Mouse (Mus musculus) layer of hippocampus, adult 18-20 months (tissue): ENCODE results near the gene Klrb1. TPM values are rescaled to one million over a fixed set of nuclear protein-coding genes. Genes with fewer than 3 reads are reported as not detected.
A peak's percentile ranks its signal among the peaks of the same experiment; 100 is the strongest.
"Not testable (repeated sequence)": the region's sequence is repeated elsewhere in the genome, so short reads cannot be mapped to it uniquely, and the experiment has no call there.

Source experiments
- DNase-seq, 2 experiments: peaks; one replicate each; pipeline ENCODE4 v3.0.0; 2022; ENCODE audit warnings: low spot score in 2 of 2
- long read RNA-seq: library from polyadenylated mRNA; stranded (forward); transcript quantifications from one replicate; pipeline ENCODE4 v2.0.0, GENCODE M21; 2021
- total RNA-seq, 2 experiments: library from RNA; stranded (reverse); gene quantifications; 2 replicates each; pipeline ENCODE4 v1.2.3; 2021

Klrb1 gene
- not detected for total RNA-seq
- long read RNA-seq, result 0 reads

DNA sequence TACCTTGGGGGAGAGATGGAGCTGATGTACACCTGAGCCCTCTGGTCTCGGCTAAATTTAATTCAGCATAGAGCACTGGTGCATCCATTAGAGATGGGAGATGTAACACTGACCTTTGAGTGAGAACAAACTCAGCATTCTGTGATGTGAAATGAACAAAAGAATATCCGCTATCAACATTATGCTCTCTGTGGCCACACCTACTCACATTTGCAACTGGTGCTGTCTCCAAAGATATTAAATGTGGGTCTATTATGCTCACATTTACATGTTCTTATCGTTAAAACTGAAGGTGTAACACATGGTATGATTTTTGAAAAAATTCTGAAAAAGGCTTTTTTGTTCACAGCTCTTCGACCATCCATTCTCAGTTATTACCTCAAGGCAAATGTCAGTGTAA, at the start of gene Klrb1:
Gene Klrb1 (minus strand): TSS at position 101 of the 400 bp plus-strand sequence.
- DNase-seq, result peak in 1 of 2 experiments; percentile 33

DNA sequence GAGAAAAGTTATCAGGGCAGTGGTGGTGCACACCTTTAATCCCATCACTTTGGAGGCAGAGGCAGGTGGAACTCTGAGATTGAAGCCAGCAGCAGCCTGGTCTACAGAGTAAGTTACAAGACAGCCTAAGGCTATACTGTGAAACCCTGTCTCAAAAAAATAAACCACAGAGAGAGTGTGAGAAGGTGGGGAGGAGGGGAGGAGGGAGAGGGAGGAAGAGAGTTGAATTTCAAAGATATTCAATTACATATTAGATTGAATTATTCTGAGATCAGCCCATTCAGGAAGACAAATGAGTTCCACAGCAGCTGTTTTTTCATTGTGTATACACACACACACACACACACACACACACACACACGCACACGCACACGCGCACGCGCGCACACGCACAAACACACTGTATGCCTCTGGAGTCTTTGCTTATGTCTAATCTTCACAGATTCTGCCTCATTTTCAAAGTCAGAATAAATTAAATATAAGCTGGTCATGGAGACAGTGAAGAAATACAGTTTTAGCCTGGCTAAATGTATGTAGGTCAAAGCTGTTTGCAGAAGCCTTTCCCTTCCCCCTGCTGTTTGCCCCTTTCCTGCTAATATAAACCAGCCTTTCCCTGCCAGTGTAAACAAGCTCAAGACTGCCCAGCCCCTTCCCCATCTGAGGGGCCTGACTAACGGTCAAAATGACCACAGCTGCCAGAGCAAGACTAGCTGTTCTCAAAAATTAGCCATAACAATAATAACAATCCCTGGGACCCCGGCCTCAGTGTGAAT, 46.8 kb upstream of the Klrb1 start:
- no peak for DNase-seq

DNA sequence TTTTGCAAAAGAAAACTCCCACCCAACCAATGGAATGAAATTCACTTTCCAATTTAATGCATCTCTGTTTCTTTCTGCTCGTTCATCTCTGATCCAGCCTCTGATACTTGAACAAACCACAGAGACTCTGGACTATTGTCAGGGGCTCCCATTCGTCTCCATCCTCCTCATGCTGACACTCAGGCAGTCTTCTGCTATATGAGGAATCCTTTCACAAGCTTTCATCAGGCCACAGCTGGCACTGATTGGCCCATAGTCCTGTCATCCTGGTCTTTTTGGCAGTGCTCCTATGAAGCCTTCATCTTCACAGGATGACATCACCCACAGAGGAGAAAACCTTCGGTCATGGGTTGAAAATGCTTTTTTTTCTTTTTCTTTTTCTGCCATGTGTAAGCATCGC, 45.2 kb upstream of the Klrb1 start:
- DNase-seq, result no peak

DNA sequence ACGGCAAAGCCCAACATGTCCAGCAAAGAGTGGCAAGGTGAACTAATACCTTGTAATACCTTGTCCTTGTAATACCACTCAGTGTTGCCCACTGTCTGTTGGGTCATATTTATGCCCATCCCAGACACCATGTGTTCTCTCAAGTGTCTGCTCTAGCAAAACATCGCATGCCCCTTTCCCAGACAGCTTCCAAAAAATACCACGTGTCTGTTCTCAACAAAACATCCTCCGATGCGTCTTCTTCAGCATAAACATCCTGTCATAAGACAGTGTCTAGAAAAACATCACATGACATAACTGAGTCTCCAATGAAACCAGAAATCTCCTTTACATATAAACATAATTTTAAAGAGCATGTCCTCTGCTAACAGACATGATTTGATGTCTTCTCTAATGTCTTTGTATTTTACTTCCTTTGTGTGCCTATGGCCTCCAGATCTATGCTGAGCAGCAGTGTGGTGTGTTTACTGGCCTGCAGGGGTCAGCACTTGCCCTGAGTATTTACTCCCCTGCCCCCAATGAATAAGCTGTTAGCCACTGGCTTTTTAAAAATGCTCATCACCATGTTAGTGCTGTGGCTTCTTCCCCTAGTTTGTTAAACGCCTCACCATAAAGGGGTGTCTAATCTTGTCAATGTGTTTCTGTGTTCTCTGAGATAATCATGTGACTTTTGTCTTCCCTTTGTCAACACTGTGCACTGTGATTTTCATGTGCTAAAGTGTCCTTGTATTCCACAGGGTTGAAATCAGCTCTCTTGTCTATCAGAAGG, 43.8 kb upstream of the Klrb1 start:
- peak in 1 of 2 experiments; percentile 50 for DNase-seq

DNA sequence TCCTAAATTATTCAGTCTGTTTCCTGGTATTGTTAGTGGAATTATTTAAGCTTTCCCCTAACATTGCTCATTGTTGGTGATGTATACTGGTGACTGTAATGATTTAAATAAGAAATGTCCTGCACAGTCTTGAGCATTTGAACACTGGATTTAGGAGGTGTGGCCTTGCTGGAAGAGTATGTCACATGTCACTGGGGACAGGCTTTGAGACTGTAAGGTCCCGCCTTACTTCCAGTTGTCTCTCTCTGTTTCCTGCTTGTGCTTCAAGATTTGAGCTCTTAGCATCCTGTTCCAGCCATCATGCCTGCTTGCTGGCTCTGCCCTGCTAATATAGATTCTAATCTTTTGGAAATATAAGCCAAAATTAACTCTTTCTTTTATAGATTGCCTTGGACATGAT, 42.4 kb upstream of the Klrb1 start:
- DNase-seq, result no peak

DNA sequence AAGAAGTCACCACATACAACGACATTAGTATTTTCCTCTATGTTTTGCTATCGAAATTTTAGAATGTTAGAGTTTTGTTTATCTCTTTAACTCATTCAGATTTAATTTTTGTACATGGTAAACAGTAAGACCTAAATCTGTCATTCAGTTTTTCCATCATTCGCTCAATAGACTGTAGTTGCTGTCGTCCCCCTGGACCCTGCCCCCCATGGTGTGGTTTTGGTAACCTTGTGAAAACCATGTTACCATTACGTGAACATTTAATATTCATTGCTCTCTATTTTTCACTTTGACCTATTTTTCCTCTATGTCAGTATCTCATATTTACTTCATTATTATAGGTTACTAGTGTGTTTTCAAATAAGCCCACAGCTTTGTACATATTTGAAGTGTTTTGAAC, 41.7 kb upstream of the Klrb1 start:
- no peak for DNase-seq

DNA sequence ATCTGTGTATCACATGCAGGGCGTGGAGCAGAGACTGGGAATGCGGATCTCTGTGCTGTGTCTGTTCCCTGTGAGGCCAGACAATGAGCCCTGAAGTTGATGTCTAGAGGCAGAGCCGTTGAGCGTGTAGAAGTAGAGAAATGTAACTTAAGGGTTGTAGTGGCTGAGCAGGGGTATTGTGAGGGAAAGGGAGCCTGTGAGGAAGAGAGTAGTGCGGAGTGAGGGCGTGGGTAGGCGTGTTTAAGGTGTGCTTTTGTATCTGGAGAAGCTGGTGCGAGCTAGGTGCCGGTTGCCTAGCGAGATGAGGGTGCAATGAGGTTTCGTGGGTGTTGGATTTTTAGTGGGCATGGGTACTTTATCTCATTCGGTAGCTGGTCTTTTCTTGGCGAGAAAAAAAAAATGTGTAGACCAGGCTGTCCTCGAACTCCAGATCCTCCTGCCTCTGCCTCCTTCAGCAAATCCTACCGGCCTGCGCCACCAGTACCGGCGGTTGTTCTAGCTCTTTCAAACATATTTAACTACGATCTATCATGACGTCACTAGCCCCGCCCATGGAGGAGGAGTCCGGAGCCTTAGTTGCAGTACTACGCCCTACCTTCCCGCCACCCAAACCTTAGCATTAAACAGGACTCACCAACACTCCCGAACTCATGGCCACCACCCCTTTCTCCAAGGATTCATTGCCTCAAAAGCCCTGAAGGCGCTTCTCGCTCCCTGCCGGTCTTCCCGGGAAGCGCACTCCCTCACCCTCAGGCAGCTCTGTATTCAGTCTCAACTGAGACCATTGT, 41.1 kb upstream of the Klrb1 start:
- peak; percentile 96 to 98 for DNase-seq

DNA sequence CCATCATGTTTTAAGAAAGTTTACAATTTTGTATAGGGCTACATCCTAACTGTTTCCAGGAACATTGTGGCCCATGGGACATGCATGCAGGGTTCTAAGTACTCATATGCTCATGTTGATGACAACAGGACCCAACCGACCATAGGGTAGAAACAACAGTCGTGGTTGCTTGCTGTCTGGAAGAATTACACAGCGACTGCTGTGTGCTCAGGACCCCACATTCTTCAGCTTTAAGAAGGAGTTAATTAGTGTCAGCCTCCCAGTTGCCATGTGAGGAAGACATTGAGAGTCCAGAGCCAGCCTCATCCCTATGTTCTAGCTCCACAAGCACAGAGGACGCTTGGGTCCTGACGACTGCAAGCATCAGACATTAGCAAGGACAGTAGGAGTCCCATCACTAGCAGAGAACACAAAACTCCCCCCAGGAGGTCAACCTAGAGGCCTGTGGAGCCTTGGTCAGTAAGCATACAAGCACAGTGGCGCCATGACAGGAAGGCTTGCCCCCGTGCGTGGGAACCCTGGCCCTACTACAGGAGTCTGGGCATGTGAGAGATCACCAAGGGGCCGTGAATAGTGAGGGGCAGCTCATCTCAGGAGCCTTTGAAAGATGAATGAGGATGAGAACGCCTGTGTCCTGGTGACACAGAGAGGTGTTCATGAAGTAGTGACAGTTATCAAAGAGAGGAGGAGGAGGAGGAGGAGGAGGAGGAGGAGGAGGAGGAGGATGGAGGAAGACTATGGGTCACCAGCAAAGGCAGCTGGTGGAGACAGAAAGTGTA, 40.2 kb upstream of the Klrb1 start:
- not testable (repeated sequence) for DNase-seq

DNA sequence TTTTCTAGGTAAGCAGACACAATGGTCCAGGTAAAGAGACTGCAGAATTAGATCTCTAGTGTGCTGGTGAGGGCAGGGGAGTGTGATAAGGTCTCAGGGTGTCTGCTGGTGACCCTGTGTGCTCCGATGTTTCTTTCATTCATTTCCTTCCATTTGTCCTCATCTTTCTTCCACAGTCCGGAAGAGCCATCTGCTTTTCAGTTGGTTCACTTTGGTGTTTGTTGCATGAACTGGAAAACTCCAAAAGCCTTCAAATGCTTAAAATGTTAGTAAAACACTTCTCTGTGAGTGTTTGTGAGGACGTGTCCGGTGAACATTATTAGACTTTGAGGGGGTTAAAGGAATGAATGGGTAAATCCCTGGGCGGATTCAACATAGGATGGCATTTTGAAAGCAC, 38.3 kb upstream of the Klrb1 start:
- no peak for DNase-seq

DNA sequence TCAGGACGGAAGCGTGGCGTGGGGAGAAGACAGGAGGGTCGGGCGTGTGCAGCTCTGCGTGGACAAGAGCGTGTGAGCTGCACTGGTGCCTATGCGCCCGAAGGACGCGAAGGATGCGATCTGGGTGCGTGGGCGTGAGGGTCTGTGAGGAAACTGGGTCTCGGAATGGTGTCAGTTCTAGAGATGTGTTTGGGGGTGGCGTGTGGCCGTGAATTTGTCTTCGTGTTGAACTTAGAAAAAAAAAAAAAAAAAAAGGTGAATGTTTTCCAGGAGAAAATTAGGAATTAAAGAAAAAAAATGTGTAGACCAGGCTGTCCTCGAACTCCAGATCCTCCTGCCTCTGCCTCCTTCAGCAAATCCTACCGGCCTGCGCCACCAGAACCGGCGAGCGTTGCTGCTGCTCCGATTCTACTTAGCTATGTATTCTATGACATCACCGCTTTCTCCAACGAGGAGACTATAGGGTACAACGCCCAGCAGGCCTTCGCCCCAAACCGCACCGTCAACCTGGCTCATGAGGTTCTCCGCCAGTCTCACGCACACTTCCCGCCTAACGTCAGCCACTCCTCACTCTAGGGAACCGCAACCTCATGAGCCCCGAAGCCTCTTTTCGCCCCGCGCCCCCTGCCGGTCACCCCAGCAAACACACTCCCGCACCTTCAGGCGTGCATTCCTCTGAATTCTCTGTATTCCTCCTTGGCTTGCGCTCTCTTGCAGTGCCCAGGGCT, 37.7 kb upstream of the Klrb1 start:
- peak; percentile 84 to 93 for DNase-seq

DNA sequence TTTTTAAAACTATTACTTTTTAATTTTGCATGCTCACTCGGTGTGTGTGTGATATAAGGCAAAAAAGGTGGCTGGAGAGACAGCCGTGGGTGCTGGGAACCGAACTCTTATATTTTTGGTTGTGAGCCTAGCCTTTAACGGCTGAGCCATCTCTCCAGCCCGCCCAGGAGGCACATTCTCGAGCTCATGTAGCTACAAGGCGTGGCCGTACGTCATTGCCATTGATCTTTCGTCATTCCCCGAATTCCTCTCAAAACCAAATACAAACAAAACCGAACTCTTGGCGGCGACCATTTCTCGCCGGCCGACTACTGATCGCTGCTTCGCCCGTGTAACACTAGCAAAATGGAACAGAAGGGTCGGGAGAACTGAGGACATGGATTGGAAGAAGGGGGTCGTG, 37.2 kb upstream of the Klrb1 start:
- DNase-seq, result peak; percentile 90 to 98

DNA sequence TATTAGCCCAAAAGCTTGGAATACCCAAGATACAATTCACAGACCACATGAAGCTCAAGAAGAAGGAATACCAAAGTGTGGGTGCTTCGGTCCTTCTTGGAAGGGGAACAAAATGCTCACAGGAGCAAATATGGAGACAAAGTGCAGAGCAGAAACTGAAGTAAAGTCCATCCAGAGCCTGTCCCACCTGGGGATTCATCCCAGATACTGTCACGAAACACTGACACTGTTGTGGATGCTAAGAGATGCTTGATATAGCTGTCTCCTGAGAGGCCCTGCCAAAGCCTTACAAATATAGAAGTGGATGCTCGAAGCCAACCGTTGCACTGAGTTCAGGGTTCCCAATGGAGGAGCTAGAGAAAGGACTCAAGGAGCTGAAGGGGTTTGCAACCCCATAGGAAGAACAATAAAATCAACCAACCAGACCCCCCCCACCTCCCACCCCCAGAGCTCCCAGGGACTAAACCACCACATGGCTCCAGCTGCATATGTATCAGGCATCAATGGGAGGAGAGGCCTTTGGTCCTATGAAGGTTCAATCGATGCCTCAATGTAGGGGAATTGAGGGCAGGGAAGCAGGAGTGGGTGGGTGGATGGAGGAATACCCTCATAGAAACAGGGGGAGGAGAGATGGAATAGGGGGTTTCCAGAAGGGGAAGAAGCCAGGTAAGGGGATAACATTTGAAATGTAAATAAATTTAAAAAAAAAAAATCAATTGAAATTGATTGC, 36.5 kb upstream of the Klrb1 start:
- no peak for DNase-seq

DNA sequence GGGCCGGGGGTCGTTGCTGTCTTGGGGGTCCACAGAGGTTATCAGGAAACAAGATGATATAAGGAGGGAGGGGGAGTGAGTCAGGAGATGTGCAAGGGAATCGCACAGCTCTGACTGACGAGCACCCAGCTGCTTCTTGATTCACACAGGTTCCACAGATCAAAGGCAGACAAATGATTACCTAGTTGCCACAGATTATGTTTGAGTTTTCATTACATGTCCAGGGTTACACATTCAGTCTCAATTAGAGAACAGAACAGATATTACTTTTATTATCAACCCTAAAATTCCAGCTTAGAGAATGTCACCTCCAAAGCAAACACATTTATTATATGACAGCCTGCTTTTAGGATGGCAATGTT, 32.5 kb upstream of the Klrb1 start:
- DNase-seq, result not testable (repeated sequence)

DNA sequence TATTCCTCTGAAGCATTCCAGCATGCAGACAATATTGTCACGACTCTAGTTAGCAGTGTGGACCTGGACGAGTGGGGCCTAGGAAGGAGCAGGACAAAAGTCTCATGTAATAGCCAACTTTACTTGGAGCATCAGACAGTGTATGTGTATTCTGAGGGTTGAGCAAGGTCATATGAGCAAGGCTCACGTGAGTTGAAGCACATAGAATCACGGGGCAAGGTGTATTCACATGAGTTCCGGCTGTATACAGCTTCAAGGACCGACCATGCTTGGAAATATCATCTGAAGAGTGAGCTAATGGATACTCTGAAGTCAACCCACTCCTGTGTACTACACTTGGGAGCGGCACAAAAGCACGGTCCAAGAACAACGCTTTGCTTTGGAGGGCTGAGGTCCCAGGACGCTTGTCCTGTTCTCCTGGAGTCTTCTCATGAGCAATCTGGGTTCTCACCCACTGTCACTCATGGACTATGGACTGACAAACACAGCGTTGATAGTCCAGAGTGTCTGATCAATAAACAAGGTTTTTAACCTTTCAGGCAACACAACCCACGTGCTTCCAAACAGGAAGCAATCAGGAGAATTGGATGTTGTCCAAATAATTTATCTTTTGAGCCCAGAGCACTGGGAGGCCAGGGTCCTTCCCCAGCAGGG, 32.0 kb upstream of the Klrb1 start:
- DNase-seq, result not testable (repeated sequence)

DNA sequence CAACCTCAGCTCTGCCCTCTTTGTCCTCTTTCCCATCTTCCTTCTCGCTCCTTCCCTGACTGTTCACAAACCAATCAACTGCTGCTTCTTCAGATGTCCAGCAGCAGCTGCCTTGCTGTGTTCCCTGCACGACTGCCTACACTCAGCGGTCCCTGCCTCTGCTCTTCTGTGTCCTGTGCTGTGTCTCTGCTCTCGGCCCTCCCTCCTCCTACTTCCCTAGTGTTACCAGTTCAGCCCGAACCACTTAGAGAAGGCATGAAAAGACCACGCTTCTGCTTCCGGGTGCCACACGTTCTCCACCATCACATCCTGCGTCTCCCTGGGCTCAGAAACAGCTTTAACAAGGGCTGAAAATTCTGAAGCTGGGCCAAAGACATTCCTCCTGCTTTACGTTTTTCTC, 31.4 kb upstream of the Klrb1 start:
- DNase-seq, result not testable (repeated sequence)

DNA sequence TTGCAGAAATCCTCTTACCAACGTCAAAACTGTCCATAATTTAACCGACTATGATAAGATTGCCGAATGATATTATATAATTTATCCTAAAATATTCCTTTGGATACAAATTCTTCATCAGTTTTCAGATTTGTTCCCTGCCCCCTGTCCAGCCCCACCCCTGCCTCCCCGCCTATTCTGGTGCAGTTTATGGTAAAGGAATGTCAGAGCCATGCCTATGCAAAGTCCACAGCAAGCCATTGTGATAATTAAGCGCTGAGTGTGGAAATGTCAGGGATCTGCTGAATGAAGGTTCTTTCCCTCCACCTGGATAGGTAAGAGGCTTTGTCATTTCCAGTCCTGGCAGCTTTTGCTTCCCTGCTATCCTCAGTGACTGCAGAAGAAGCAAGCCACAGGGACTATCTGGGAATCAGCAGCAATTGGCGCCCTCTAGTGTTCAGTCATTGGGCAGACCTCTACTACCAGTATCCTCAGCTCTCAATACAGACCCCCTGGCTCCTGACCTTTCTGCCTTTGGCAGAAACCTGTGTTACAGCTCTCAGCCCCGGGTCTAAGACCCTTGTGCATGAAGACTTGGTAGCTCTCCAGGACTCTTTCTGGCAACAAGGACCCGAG, 30.9 kb upstream of the Klrb1 start:
- peak; percentile 83 to 96 for DNase-seq

DNA sequence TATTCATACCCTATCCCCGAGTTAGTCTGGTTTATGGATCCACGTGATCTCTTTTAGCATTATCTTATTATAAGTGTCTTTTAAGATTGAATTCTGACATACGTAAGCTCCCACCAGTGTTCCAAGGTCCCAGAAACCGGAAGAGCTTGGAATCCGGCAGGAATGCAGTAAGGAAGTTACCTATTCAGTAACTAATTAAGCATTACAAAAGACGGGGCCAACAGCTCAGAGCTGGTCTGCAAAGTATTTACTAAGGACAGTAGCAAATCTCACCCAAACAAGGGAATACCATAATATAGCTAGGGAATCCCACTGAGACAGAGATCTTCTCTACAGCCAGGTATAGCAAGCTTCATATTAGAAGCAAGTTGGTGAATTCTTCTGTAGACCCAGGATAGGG, 24.1 kb upstream of the Klrb1 start:
- DNase-seq, result not testable (repeated sequence)

DNA sequence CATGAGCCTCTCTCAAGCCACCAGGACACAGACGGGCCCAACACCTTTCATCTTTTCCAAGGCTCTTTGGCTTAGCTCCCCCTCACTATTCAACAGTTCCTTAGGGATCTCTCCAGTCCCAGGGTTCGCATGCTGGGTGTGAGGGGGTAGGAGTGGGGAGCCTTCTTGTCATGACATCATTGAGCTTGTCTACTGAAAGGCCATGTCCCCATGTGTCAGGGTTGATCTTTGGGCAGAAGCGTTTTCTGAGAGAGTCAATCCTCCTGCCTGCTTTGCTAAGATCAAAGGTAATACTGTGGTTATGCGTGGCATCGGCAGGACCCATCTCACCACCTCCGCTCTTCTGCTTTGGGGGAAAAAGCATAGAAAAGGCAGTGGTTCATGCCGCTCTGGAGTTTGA, 14.6 kb upstream of the Klrb1 start:
- no peak for DNase-seq

DNA sequence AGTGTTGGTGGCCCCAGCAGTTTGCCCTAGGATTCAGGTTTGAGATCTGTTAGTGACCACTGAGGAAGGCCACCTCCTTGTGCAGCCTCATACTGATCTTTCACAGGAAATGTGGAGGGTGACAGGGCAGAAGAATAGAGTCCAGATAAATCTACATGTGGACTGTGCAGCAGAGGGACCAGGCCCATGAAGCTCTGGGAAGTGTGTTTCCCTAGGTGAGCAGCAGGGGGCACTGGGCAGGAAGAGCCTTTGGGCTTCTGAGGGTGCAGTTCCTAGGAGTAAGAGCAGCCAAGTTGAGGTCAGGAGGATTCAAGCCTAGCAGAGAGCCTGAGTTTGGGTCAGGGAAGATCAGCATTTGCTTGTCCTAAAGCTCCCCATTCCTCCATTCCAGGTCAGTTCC, 13.2 kb upstream of the Klrb1 start:
- DNase-seq, result no peak
